ENCODE assay signal across 19 mouse cellular contexts in the genomic region with DNA sequence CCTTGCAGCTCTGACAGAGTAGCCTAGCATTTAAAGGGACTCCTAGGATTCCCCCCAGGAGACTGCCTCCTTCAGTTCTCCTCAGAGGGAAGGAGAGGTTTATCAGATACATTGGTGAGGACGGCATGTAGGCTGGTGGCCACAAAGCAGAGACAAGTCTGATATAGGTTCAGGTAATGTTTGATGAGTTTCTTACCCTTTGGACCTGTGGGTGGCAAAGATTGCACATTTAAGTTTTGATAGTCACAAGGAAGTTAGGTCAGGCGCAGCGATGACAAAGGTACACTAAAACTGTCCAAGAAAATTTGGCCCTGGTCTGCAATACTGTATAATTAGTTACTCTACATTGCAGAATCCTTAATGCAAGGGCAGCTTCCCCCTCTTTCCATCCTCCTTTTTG.
"Had no signal": no experiment of that assay in that cellular context is flagged by ENCODE, and none has a peak within 500 bp of the region (broad histone marks: within the 10 kb centered on the region; RNA-seq: fewer than 3 reads in every experiment).

No protein-coding gene starts in this region.

- H3K9me3 ChIP-seq: limb, embryonic 10.5 days; limb, embryonic 13.5 days; liver, embryonic 15.5 days; midbrain, embryonic 12.5 days; midbrain, embryonic 15.5 days; neural tube, embryonic 12.5 days had no signal

- H3K4me3 ChIP-seq: layer of hippocampus, adult 2 months; limb, embryonic 10.5 days; limb, embryonic 13.5 days; liver, embryonic 15.5 days; midbrain, embryonic 12.5 days; midbrain, embryonic 15.5 days; neural tube, embryonic 12.5 days had no signal

- H3K9ac ChIP-seq: limb, embryonic 13.5 days; liver, embryonic 15.5 days; midbrain, embryonic 12.5 days; midbrain, embryonic 15.5 days; neural tube, embryonic 12.5 days had no signal

- H3K27ac ChIP-seq: layer of hippocampus, adult 2 months; limb, embryonic 10.5 days; limb, embryonic 13.5 days; liver, embryonic 15.5 days; macrophage; midbrain, embryonic 12.5 days; midbrain, embryonic 15.5 days; neural tube, embryonic 12.5 days; stomach, postnatal 0 days had no signal

- H3K4me2 ChIP-seq: limb, embryonic 13.5 days; liver, embryonic 15.5 days; midbrain, embryonic 12.5 days; midbrain, embryonic 15.5 days; neural tube, embryonic 12.5 days had no signal

- DNase-seq: kidney, adult 11 months; kidney, postnatal 14 days; kidney, postnatal 4 days; layer of hippocampus, adult 9-11 months; liver; lung, adult 2 months; retina, postnatal 1 day; thymus, adult 2 months; thymus, postnatal 14 days; thymus, postnatal 4 days had no signal

- H3K4me1 ChIP-seq: limb, embryonic 10.5 days; limb, embryonic 13.5 days; liver, embryonic 15.5 days; neural tube, embryonic 12.5 days had no signal

- H3K36me3 ChIP-seq: limb, embryonic 10.5 days; limb, embryonic 13.5 days; liver, embryonic 15.5 days; midbrain, embryonic 12.5 days; midbrain, embryonic 15.5 days; neural tube, embryonic 12.5 days had no signal

- H3K27me3 ChIP-seq: limb, embryonic 13.5 days; liver, embryonic 15.5 days; midbrain, embryonic 12.5 days; midbrain, embryonic 15.5 days; neural tube, embryonic 12.5 days had no signal
